Mouse (Mus musculus) duodenum, adult 2 months (tissue): Measurements from ENCODE around the gene Pde9a. TPM values are rescaled to one million over a fixed set of nuclear protein-coding genes. Genes with fewer than 3 reads are reported as not detected.

ENCODE experiments used
- polyA plus RNA-seq: library from polyadenylated mRNA; depleted of rRNA; stranded (reverse); fragments of >200 nt; gene quantifications from 2 replicates; pipeline ENCODE4 v1.2.3, GENCODE M21; 2012; ENCODE audit warnings: low replicate concordance; rRNA removed

The Pde9a gene
- 125 and 281 TPM in 2 replicates for polyA plus RNA-seq

GRCm38 (mm10) chr17:31385671-31386665 is at the start of gene Pde9a:
Pde9a (plus strand) TSS chr17:31386210.

GRCm38 (mm10) chr17:31519946-31520838 is 134.2 kb downstream of the Pde9a start, which contains the start of the genes Wdr4 and Ndufv3:
Wdr4 (minus strand) TSS chr17:31519980.
Ndufv3 (plus strand) TSS chr17:31520115.

Other genes starting within 250 kb of the Pde9a start
- 27.7 and 11,409 TPM in 2 replicates for gene Tff2, start 241.9 kb upstream of the Pde9a start, polyA plus RNA-seq
- gene Tff1, start 220.9 kb upstream of the Pde9a start, polyA plus RNA-seq: 8.8 and 1,755 TPM in 2 replicates
- gene Tmprss3, start 187.2 kb upstream of the Pde9a start, polyA plus RNA-seq: 0.34 TPM in 1 of 2 replicates, not detected in the other
- 0.37 and 0.47 TPM in 2 replicates for gene Ubash3a, start 178.3 kb upstream of the Pde9a start, polyA plus RNA-seq
- gene Rsph1, start 108.8 kb upstream of the Pde9a start, polyA plus RNA-seq: not detected in 2 replicates
- 116 and 139 TPM in 2 replicates for gene Slc37a1, start 99.4 kb upstream of the Pde9a start, polyA plus RNA-seq
- 22.1 and 25.4 TPM in 2 replicates for gene Wdr4, start 133.8 kb downstream of the Pde9a start, polyA plus RNA-seq
- 101 and 169 TPM in 2 replicates for gene Ndufv3, start 133.9 kb downstream of the Pde9a start, polyA plus RNA-seq
- gene Pknox1, start 178.5 kb downstream of the Pde9a start, polyA plus RNA-seq: 4.8 and 8.8 TPM in 2 replicates